Mouse (Mus musculus): ENCODE measurements around the gene Rps27a.

DNA sequence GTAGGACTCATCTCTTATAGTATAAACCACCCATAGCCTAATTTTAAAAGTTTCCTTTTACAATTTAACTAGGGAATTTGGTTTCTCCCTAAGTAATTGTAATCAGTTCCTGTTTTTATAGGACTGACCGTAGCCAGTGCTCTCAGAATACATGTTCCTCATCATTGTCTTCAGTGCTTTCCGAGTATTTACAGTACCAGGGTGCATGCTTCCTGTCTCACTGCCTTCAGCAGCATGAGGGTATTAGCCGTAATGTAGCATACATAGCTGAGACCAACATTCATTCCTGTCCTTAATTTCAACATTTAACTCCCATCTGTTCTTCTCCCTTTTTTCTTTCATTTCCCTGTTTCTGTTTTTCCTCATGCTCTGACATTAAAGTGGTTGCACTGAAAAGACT lies 50.9 kb downstream of the Rps27a start:
- TF ChIP-seq CTCF (IDR thresholded peaks at IDR 0.05; ENCODE audit: borderline replicate concordance, control insufficient read depth, extremely low read depth, insufficient read depth, low read length, poor library complexity) (no peak), POLR2A (IDR thresholded peaks at IDR 0.05; ENCODE audit: control insufficient read depth, extremely low read depth, insufficient read depth, low read length, poor library complexity) (no peak)

Measured in thymus, adult 2 months (tissue).